Mouse (Mus musculus): ENCODE data around the gene Klhl8. TPM values are rescaled to one million over a fixed set of nuclear protein-coding genes. Genes with fewer than 3 reads are reported as not detected.

Gene Klhl8
- total and polyA plus RNA-seq, 3 experiments = 0.11 to 3.0 (median 1.5) TPM

GRCm38 (mm10) chr5:103854041-103854806, 56.8 kb downstream of the Klhl8 start:
- no peak for ATAC-seq (ENCODE audit: extremely low read depth, insufficient number of reproducible peaks, low FRiP score, poor library complexity, severe bottlenecking)
- no peak overlapping the region for H3K4me3 ChIP-seq (ENCODE audit: low read depth, low read length)
- no peaks in the 10 kb centered on the region for H3K9me3 ChIP-seq (replicated peaks)
- DNase-seq (ENCODE audit: low spot score) = no peak
- peaks cover 67% of the 10 kb centered on the region for H3K36me3 ChIP-seq (replicated peaks)
- no peaks in the 10 kb centered on the region for H3K27me3 ChIP-seq (ENCODE audit: insufficient read depth, low read length)
- peaks cover 8% of the 10 kb centered on the region for H3K4me1 ChIP-seq (ENCODE audit: insufficient read depth, low read depth, low read length)
- TF ChIP-seq TAL1 (conservative IDR thresholded peaks at IDR 0.05; ENCODE audit: low read depth, low read length) (no peak), GATA1 (IDR thresholded peaks at IDR 0.05; ENCODE audit: borderline replicate concordance, low read length) (no peak), CTCF (IDR thresholded peaks at IDR 0.05; ENCODE audit: low read depth, low read length) (no peak), GATA2 (IDR thresholded peaks at IDR 0.05; ENCODE audit: borderline replicate concordance, low read depth, low read length) (no peak), POLR2AphosphoS5 (IDR thresholded peaks at IDR 0.05; ENCODE audit: insufficient replicate concordance, low read depth, low read length) (no peak)

- Histone ChIP-seq H3K4me3 (ENCODE audit: low read depth, low read length) (no peak overlapping the region), H3K27me3 (ENCODE audit: insufficient read depth, low read length) (no peaks in the 10 kb centered on the region), H3K36me3 (replicated peaks) (peaks cover 80% of the 10 kb centered on the region), H3K9me3 (replicated peaks) (no peaks in the 10 kb centered on the region), H3K4me1 (ENCODE audit: insufficient read depth, low read depth, low read length) (peaks cover 8% of the 10 kb centered on the region)
- no peak for ATAC-seq (ENCODE audit: extremely low read depth, insufficient number of reproducible peaks, low FRiP score, poor library complexity, severe bottlenecking)
- DNase-seq (ENCODE audit: low spot score) = no peak
- no peak for TF ChIP-seq TAL1 (conservative IDR thresholded peaks at IDR 0.05; ENCODE audit: low read depth, low read length)
Measured at GRCm38 (mm10) chr5:103852756-103853549, 58.1 kb downstream of the Klhl8 start.

GRCm38 (mm10) chr5:103848546-103848945, 62.5 kb downstream of the Klhl8 start:
- peaks cover 97% of the 10 kb centered on the region for H3K36me3 ChIP-seq (replicated peaks)
- no peaks in the 10 kb centered on the region for H3K9me3 ChIP-seq (replicated peaks)
- no peak overlapping the region for H3K4me3 ChIP-seq (ENCODE audit: low read depth, low read length)
- TF ChIP-seq GATA1 (IDR thresholded peaks at IDR 0.05; ENCODE audit: borderline replicate concordance, low read length) (no peak), GATA2 (IDR thresholded peaks at IDR 0.05; ENCODE audit: borderline replicate concordance, low read depth, low read length) (no peak), POLR2AphosphoS5 (IDR thresholded peaks at IDR 0.05; ENCODE audit: insufficient replicate concordance, low read depth, low read length) (no peak), TAL1 (conservative IDR thresholded peaks at IDR 0.05; ENCODE audit: low read depth, low read length) (no peak), CTCF (IDR thresholded peaks at IDR 0.05; ENCODE audit: low read depth, low read length) (no peak)
- DNase-seq (ENCODE audit: low spot score) (no peak), ATAC-seq (ENCODE audit: extremely low read depth, insufficient number of reproducible peaks, low FRiP score, poor library complexity, severe bottlenecking) (no peak)
- H3K4me1 ChIP-seq (ENCODE audit: insufficient read depth, low read depth, low read length) = no peaks in the 10 kb centered on the region
- no peaks in the 10 kb centered on the region for H3K27me3 ChIP-seq (ENCODE audit: insufficient read depth, low read length)

- TF ChIP-seq CTCF (IDR thresholded peaks at IDR 0.05; ENCODE audit: low read depth, low read length) (no peak), GATA1 (IDR thresholded peaks at IDR 0.05; ENCODE audit: borderline replicate concordance, low read length) (no peak), POLR2AphosphoS5 (IDR thresholded peaks at IDR 0.05; ENCODE audit: insufficient replicate concordance, low read depth, low read length) (no peak), TAL1 (conservative IDR thresholded peaks at IDR 0.05; ENCODE audit: low read depth, low read length) (no peak), GATA2 (IDR thresholded peaks at IDR 0.05; ENCODE audit: borderline replicate concordance, low read depth, low read length) (no peak)
Measured at GRCm38 (mm10) chr5:103846609-103847008, 64.5 kb downstream of the Klhl8 start.

GRCm38 (mm10) chr5:103846154-103846551, 64.9 kb downstream of the Klhl8 start:
- ATAC-seq (ENCODE audit: extremely low read depth, insufficient number of reproducible peaks, low FRiP score, poor library complexity, severe bottlenecking) (no peak), DNase-seq (ENCODE audit: low spot score) (no peak)
- H3K36me3 ChIP-seq (replicated peaks) = peaks cover 97% of the 10 kb centered on the region
- H3K9me3 ChIP-seq (replicated peaks) = no peaks in the 10 kb centered on the region
- H3K4me1 ChIP-seq (ENCODE audit: insufficient read depth, low read depth, low read length) = no peaks in the 10 kb centered on the region
- no peaks in the 10 kb centered on the region for H3K27me3 ChIP-seq (ENCODE audit: insufficient read depth, low read length)
- TF ChIP-seq TAL1 (conservative IDR thresholded peaks at IDR 0.05; ENCODE audit: low read depth, low read length) (no peak), POLR2AphosphoS5 (IDR thresholded peaks at IDR 0.05; ENCODE audit: insufficient replicate concordance, low read depth, low read length) (no peak), GATA1 (IDR thresholded peaks at IDR 0.05; ENCODE audit: borderline replicate concordance, low read length) (no peak), CTCF (IDR thresholded peaks at IDR 0.05; ENCODE audit: low read depth, low read length) (no peak), GATA2 (IDR thresholded peaks at IDR 0.05; ENCODE audit: borderline replicate concordance, low read depth, low read length) (no peak)
- H3K4me3 ChIP-seq (ENCODE audit: low read depth, low read length) = no peak overlapping the region

More at GRCm38 (mm10) chr5:103846609-103847008, 64.5 kb downstream of the Klhl8 start:
- Histone ChIP-seq H3K36me3 (replicated peaks) (peaks cover 97% of the 10 kb centered on the region), H3K4me3 (ENCODE audit: low read depth, low read length) (no peak overlapping the region), H3K9me3 (replicated peaks) (no peaks in the 10 kb centered on the region), H3K4me1 (ENCODE audit: insufficient read depth, low read depth, low read length) (no peaks in the 10 kb centered on the region), H3K27me3 (ENCODE audit: insufficient read depth, low read length) (no peaks in the 10 kb centered on the region)
- ATAC-seq (ENCODE audit: extremely low read depth, insufficient number of reproducible peaks, low FRiP score, poor library complexity, severe bottlenecking) (no peak), DNase-seq (ENCODE audit: low spot score) (no peak)

GRCm38 (mm10) chr5:103845418-103846153, 65.5 kb downstream of the Klhl8 start:
- TF ChIP-seq CTCF (IDR thresholded peaks at IDR 0.05; ENCODE audit: low read depth, low read length) (no peak), GATA2 (IDR thresholded peaks at IDR 0.05; ENCODE audit: borderline replicate concordance, low read depth, low read length) (no peak), TAL1 (conservative IDR thresholded peaks at IDR 0.05; ENCODE audit: low read depth, low read length) (no peak), POLR2AphosphoS5 (IDR thresholded peaks at IDR 0.05; ENCODE audit: insufficient replicate concordance, low read depth, low read length) (no peak), GATA1 (IDR thresholded peaks at IDR 0.05; ENCODE audit: borderline replicate concordance, low read length) (no peak)
- ATAC-seq (ENCODE audit: extremely low read depth, insufficient number of reproducible peaks, low FRiP score, poor library complexity, severe bottlenecking) (no peak), DNase-seq (ENCODE audit: low spot score) (no peak)
- no peaks in the 10 kb centered on the region; the same call in 1 of the 2 replicates for H3K4me1 ChIP-seq (ENCODE audit: insufficient read depth, low read depth, low read length)
- H3K36me3 ChIP-seq (replicated peaks) = peaks cover 98% of the 10 kb centered on the region
- no peaks in the 10 kb centered on the region for H3K27me3 ChIP-seq (ENCODE audit: insufficient read depth, low read length)
- no peak overlapping the region for H3K4me3 ChIP-seq (ENCODE audit: low read depth, low read length)
- H3K9me3 ChIP-seq (replicated peaks) = no peaks in the 10 kb centered on the region
